Mouse (Mus musculus): ENCODE data around the gene Tmem238.

Gene Tmem238

DNA sequence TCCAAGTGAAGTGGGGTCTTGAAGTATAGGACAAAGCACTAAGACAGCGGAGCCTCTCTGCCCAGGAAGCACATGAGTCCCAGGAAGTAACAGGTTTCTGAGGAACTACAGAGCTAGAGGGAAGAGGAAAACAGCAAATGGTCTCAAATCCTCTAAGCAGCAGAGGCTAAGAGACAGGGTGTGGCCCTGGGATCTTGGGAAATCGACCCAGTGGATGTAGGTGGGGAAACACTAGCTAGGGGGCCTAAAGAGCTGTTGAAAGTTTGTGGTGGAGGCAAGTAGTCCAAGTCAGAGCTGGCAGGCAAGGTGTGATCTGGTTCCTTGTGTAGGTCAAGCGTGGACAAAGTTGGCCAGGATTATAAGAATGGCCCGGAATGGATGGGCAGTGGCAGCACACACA lies 41.1 kb downstream of the Tmem238 start:
- in situ Hi-C loops (cut with MboI, MseI), result loop anchor here in 1 of 2 experiments (10.0 kb wide), 1 partner anchor 304 kb away; the partner anchor contains the start of gene Rdh13

GRCm38 (mm10) chr7:4747156-4747899 lies 42.1 kb downstream of the Tmem238 start:
- in situ Hi-C loops (cut with MboI, MseI), result loop anchor here in 1 of 2 experiments (10.0 kb wide), 1 partner anchor 303 kb away; the partner anchor contains the start of gene Rdh13

GRCm38 (mm10) chr7:4746326-4746980 lies 43.0 kb downstream of the Tmem238 start:
- in situ Hi-C loops (cut with MboI, MseI), result loop anchor here in 1 of 2 experiments (10.0 kb wide), 1 partner anchor 302 kb away; the partner anchor contains the start of gene Rdh13

DNA sequence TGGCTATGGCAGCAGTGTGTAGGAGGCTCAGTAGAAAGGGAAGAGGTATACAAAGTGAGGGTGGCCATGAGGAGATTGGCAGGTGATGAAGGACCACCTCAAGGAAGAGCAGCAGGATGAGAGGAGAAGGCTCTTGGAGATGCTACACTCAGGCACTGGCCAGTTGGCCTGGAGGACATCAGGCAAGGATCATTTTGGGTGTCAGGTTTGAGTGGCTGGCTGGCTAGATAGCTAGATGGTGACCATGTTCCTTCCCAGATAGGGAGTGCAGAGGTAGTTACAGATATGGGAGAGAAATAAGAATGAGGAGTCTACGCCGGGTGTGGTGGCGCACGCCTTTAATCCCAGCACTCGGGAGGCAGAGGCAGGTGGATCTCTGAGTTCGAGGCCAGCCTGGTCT lies 44.6 kb downstream of the Tmem238 start:
- in situ Hi-C loops (cut with MboI, MseI), result loop anchor here in 1 of 2 experiments (10.0 kb wide), 1 partner anchor 300 kb away; the partner anchor contains the start of gene Rdh13

GRCm38 (mm10) chr7:4743354-4743753 lies 46.1 kb downstream of the Tmem238 start:
- in situ Hi-C loops (cut with MboI, MseI), result loop anchor here in 1 of 2 experiments (10.0 kb wide), 1 partner anchor 299 kb away; the partner anchor contains the start of gene Rdh13

GRCm38 (mm10) chr7:4742482-4742819 lies 47.0 kb downstream of the Tmem238 start:
- in situ Hi-C loops (cut with MboI, MseI), result loop anchor here in 1 of 2 experiments (10.0 kb wide), 1 partner anchor 298 kb away; the partner anchor contains the start of gene Rdh13

DNA sequence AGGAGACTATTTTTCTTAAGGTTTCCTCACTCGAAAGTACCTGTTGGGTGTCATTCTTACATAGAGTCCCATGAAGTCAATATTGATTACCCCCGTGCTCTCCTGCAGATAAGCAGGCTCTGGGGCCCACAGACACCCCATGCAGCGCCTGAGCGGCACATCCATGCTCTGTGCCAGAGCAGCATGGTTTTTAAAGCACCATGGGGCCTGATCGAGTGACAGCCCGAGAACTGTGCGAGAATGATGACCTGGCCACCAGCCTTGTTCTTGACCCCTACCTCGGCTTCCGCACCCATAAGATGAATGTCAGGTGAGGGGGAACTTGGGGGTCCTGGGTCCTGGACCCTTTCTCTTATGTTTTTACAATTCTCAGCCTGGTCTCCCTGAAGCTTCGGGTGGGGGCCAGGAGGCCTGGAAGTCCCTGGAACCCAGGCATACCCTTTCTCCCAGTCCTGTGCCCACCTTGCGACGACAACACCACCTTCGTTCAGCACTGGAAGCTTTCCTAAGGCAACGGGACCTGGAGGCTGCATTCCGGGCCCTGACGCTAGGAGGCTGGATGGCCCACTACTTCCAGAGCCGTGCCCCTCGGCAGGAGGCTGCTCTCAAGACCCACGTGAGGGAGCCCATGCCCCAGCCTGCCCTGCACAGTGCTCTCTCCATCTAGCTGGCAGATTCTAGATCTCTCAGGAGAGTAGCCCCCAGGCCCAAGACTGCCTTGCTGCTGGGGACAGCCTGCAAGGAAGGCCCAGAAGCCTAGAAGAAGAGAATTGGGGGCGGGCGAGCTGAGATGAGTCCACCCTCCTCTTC lies 47.6 kb downstream of the Tmem238 start:
- in situ Hi-C loops (cut with MboI, MseI), result loop anchor here in 1 of 2 experiments (10.0 kb wide), 1 partner anchor 297 kb away; the partner anchor contains the start of gene Rdh13

DNA sequence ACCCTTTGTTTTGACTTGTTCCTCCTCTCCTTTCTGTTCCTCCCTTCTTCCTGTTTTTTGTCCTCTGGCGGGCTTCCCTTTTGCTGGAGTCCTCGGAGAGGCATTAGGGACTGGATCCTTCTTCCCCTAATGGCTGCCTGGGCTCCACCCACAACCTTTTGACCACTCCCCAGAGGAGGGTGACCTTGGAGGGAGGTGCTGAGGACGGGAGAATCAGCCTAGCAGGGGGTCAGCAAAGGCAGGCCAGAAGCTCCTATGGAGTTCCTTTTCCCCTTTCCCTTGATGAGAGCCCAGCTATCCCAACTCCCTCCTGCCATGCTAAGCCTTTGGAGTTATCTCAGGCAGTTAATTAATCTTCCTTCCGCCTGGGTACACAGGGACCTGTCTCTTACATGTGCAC lies 48.3 kb downstream of the Tmem238 start:
- in situ Hi-C loops (cut with MboI, MseI), result loop anchor here in 1 of 2 experiments (10.0 kb wide), 1 partner anchor 296 kb away; the partner anchor contains the start of gene Rdh13

DNA sequence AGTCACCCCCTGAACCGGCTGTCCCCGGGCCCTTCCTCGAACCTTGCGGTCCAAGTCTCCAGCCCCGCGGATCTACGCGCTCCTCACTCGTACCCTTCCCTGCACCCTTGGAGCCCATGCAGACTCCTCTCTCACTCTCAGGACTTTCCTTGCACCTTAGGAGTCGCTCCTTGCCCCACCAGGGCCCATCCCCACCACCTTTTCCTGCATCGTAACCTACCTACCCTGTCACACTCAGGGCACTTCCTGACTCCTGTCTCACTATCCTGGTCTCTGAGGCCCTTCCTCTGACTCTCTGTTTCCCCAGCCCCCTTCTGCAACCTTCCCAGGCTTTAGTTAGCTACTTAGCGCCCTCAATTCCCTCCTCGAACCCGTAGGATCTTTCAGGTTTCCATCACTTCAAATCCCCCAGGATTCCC lies 49.1 kb downstream of the Tmem238 start:
- in situ Hi-C loops (cut with MboI, MseI), result loop anchor here in 1 of 2 experiments (10.0 kb wide), 1 partner anchor 296 kb away; the partner anchor contains the start of gene Rdh13

- in situ Hi-C loops (cut with MboI, MseI), result loop anchor here in 1 of 2 experiments (5.0 to 10.0 kb wide), 2 partner anchors 57 to 295 kb away; partner anchors contain the start of gene Rdh13
These were observed 49.7 kb downstream of the Tmem238 start, which contains the start of gene Kmt5c for GRCm38 (mm10) chr7:4739544-4740275. Gene Kmt5c, plus strand, starts transcription at chr7:4740115.

DNA sequence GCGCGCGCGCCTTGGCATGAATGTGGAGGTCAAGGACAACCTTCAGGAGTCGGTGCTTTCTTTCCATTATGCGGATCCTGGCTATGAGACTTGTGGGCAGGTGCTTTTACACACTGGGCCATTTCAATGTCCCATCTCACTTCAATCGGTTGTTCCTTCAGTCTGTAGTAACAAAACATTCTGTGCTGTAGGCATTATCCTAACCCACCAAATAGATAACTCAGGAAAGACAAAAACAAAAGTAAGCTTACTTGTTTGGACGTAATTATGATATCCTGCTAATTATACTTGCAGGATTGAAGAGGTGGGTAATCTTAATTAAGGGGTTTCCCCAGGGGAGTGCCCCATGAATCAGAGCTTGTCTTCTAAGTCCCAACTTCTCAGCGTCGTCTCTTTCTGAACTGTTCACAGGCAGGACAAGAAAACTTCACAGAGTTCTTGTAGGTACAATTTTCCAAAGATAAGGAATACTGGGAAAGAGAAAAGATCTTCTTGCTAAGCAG lies 50.4 kb downstream of the Tmem238 start:
- in situ Hi-C loops (cut with MboI, MseI), result loop anchor here in 1 of 2 experiments (5.0 kb wide), 1 partner anchor 57 kb away; no protein-coding TSS in a partner anchor

Measured in T-helper 17 cell (primary cell).